Mouse (Mus musculus): Measurements from ENCODE around the gene Ttc39d. TPM values are rescaled to one million over a fixed set of nuclear protein-coding genes. Genes with fewer than 3 reads are reported as not detected.

Ttc39d gene
- polyA plus RNA-seq, 1 experiment from 2014 or later: not detected

Other genes with a start within 250 kb of the Ttc39d start
- gene Hnrnpll, start 145.1 kb upstream of the Ttc39d start, polyA plus RNA-seq (2016; fragmentation: Nextera tagmentation; extraction: Ambion mirVana): 112 and 114 TPM in 2 replicates
- gene Galm, start 80.0 kb upstream of the Ttc39d start, polyA plus RNA-seq (2016; fragmentation: Nextera tagmentation; extraction: Ambion mirVana): 14.9 and 15.3 TPM in 2 replicates
- 834 and 852 TPM in 2 replicates for gene Srsf7, start 153 bp upstream of the Ttc39d start, polyA plus RNA-seq (2016; fragmentation: Nextera tagmentation; extraction: Ambion mirVana)
- gene Gemin6, start 17.0 kb downstream of the Ttc39d start, polyA plus RNA-seq (2016; fragmentation: Nextera tagmentation; extraction: Ambion mirVana): 36.2 and 41.1 TPM in 2 replicates
- 21.8 and 23.7 TPM in 2 replicates for gene Morn2, start 82.7 kb downstream of the Ttc39d start, polyA plus RNA-seq (2016; fragmentation: Nextera tagmentation; extraction: Ambion mirVana)
- gene Dhx57, start 83.0 kb downstream of the Ttc39d start, polyA plus RNA-seq (2016; fragmentation: Nextera tagmentation; extraction: Ambion mirVana): 27.0 and 28.5 TPM in 2 replicates
- gene Arhgef33, start 99.9 kb downstream of the Ttc39d start, polyA plus RNA-seq (2016; fragmentation: Nextera tagmentation; extraction: Ambion mirVana): 0.58 and 2.1 TPM in 2 replicates
- 1.0 and 2.9 TPM in 2 replicates for gene Gm10190, start 166.1 kb downstream of the Ttc39d start, polyA plus RNA-seq (2016; fragmentation: Nextera tagmentation; extraction: Ambion mirVana)